Mouse (Mus musculus): ENCODE data around the gene Dcun1d3. TPM values are rescaled to one million over a fixed set of nuclear protein-coding genes. Genes with fewer than 3 reads are reported as not detected.

The Dcun1d3 gene
- polyA plus RNA-seq, 1 experiment from 2014 or later = 3.4 TPM

DNA sequence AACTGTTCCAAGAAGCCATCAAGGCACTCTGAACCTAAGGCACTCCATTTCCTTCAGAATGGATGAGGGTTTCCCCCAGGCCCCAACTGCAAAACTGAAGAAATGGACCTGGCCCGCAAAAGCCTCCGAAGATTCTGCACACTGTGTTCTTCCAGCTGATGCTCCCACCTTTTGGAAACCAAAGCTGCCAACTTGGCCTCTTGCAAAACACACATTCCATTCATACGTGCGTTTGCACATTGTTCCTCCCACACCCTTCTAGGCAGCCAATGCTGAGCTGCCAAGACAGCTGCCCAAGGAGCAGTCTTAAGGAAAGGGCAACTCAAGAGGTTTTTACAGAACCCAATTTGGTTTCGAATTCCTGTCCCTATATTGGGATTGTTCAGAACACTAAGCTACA, 45.4 kb downstream of the Dcun1d3 start:
- Histone ChIP-seq H3K27ac (ENCODE audit: low read depth, low read length) (no peak overlapping the region), H3K36me3 (ENCODE audit: control insufficient read depth, insufficient read depth, low read length) (peaks cover 6% of the 10 kb centered on the region; the same call in 1 of the 2 replicates), H3K9ac (ENCODE audit: low read depth, low read length) (no peak overlapping the region), H3K9me3 (replicated peaks; ENCODE audit: control insufficient read depth, low read length) (no peaks in the 10 kb centered on the region), H3K4me2 (no peak overlapping the region), H3K4me3 (ENCODE audit: low read depth, low read length) (no peak overlapping the region), H3K27me3 (ENCODE audit: control insufficient read depth, insufficient read depth, low read length) (no peaks in the 10 kb centered on the region), H3K4me1 (ENCODE audit: control insufficient read depth, insufficient read depth, low read length) (no peaks in the 10 kb centered on the region)
- ATAC-seq (replicated peaks; ENCODE audit: insufficient number of reproducible peaks, low FRiP score, low TSS enrichment) = no peak
- WGBS (ENCODE audit: insufficient replicate concordance) = 84% methylated on average over 5 of the region's 5 CpGs

DNA sequence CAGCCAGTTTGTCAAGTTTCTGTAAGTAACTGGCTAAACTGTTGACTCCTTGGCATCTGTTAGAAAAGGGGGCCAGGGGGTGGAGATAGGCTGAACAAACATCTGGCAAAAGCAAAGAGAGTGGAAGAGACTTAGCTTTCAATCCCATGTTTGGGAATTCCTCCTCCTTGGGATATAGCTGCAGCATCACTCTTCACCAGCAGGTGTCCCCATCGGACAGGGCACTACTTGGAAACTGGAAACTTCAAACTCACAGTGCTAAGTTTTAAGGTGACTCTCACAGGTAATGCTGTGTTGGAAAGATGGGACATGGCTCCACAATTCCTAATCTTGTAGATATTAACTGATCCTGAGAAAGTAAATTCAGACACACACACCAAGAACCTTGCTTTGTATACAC, 47.0 kb downstream of the Dcun1d3 start:
- H3K36me3 ChIP-seq (ENCODE audit: control insufficient read depth, insufficient read depth, low read length) = 0 out of 2 replicates have a peak, but pooled peaks cover 3% of the 10 kb centered on the region

DNA sequence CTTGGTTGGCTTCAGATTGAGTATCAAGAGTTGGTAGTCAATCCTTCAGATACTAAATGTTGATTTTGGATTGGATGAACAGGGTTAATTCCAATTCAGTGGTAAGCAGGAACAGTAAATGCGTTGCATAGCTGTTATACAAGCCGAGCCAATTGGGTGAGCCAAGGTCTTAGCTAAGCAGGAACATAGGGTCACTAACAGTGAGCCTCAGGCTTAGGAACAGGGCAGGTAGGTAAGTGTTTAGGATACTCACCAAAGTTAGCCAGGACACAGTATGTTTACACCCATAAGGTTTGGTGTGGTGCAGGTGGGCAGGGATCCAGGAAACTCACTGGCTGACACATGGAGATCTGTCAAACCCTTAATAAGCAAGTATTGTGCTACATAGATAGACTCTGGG, 48.7 kb downstream of the Dcun1d3 start:
- Histone ChIP-seq H3K9ac (ENCODE audit: low read depth, low read length) (no peak overlapping the region), H3K27me3 (ENCODE audit: control insufficient read depth, insufficient read depth, low read length) (no peaks in the 10 kb centered on the region), H3K4me1 (ENCODE audit: control insufficient read depth, insufficient read depth, low read length) (no peaks in the 10 kb centered on the region), H3K4me3 (ENCODE audit: low read depth, low read length) (no peak overlapping the region), H3K27ac (ENCODE audit: low read depth, low read length) (no peak overlapping the region), H3K4me2 (no peak overlapping the region), H3K9me3 (replicated peaks; ENCODE audit: control insufficient read depth, low read length) (no peaks in the 10 kb centered on the region), H3K36me3 (ENCODE audit: control insufficient read depth, insufficient read depth, low read length) (no peaks in the 10 kb centered on the region)
- no peak for ATAC-seq (replicated peaks; ENCODE audit: insufficient number of reproducible peaks, low FRiP score, low TSS enrichment)
- WGBS (ENCODE audit: insufficient replicate concordance) = 88% methylated on average over 2 of the region's 2 CpGs

More for the DNA sequence above, 47.0 kb downstream of the Dcun1d3 start:
- ATAC-seq (replicated peaks; ENCODE audit: insufficient number of reproducible peaks, low FRiP score, low TSS enrichment) = no peak
- Histone ChIP-seq H3K4me1 (ENCODE audit: control insufficient read depth, insufficient read depth, low read length) (no peaks in the 10 kb centered on the region), H3K9me3 (replicated peaks; ENCODE audit: control insufficient read depth, low read length) (no peaks in the 10 kb centered on the region), H3K9ac (ENCODE audit: low read depth, low read length) (no peak overlapping the region), H3K4me3 (ENCODE audit: low read depth, low read length) (no peak overlapping the region), H3K27ac (ENCODE audit: low read depth, low read length) (no peak overlapping the region), H3K4me2 (no peak overlapping the region), H3K27me3 (ENCODE audit: control insufficient read depth, insufficient read depth, low read length) (no peaks in the 10 kb centered on the region)
- WGBS (ENCODE audit: insufficient replicate concordance) = 0% methylated on average over 1 of the region's 1 CpGs

DNA sequence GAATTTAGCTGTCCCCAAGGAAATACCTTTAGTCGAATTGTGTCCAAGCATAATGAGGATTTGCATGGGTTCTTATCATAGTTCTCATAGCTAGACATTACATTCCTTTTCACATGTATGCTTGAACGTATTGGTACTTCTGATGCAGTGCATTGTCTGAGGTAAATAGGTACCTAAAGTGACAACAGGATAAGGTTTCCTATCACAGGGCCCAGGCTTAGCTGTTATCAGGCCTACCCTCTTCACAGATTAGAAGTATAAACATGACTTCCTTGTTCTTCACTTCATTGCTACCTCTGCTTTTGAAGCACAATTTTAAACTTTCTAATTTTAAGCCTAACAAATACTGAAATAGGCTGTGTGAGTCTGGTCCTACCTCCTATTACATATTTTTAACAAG, 50.6 kb downstream of the Dcun1d3 start:
- H3K4me3 ChIP-seq (ENCODE audit: low read depth, low read length) = no peak overlapping the region
- ATAC-seq (replicated peaks; ENCODE audit: insufficient number of reproducible peaks, low FRiP score, low TSS enrichment) = no peak
- no peaks in the 10 kb centered on the region for H3K27me3 ChIP-seq (ENCODE audit: control insufficient read depth, insufficient read depth, low read length)
- H3K36me3 ChIP-seq (ENCODE audit: control insufficient read depth, insufficient read depth, low read length) = no peaks in the 10 kb centered on the region
- H3K4me1 ChIP-seq (ENCODE audit: control insufficient read depth, insufficient read depth, low read length) = no peaks in the 10 kb centered on the region
- H3K9me3 ChIP-seq (replicated peaks; ENCODE audit: control insufficient read depth, low read length) = no peaks in the 10 kb centered on the region
- WGBS (ENCODE audit: insufficient replicate concordance) = 73% methylated on average over 2 of the region's 2 CpGs
- H3K27ac ChIP-seq (ENCODE audit: low read depth, low read length) = no peak overlapping the region
- H3K9ac ChIP-seq (ENCODE audit: low read depth, low read length) = no peak overlapping the region
- H3K4me2 ChIP-seq = no peak overlapping the region

DNA sequence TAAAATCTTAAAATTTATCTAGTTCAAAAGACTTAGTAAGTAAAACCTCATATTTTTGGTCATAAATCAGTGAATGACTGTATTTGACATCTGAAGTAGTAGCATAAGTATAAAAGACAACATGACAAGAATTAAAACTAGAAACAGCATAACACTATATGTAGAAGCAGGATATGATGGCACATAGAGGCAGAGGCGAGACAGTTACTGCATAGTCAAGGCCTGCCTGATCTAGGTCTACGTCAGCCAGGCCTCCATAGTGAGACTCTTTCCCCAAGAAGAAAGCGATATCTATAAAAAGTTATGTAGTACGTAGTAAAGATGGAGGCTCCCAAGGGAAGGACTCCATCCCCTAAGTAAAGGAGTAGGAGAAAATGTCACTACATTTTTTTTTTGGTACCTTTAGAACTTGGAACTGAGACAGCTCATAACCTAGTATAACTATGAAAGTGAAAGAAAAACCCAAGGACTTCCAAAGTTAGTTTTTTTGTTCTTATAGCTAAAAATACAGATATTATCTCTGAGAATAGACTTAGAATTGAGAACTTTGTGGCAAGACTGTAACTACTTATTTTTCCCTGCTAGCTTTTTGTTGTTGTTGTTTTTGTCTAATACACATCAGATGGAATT, 54.2 kb downstream of the Dcun1d3 start:
- 92% methylated on average over 4 of the region's 4 CpGs for WGBS (ENCODE audit: insufficient replicate concordance)
- Histone ChIP-seq H3K27me3 (ENCODE audit: control insufficient read depth, insufficient read depth, low read length) (no peaks in the 10 kb centered on the region), H3K27ac (ENCODE audit: low read depth, low read length) (no peak overlapping the region), H3K4me3 (ENCODE audit: low read depth, low read length) (no peak overlapping the region), H3K4me2 (no peak overlapping the region), H3K4me1 (ENCODE audit: control insufficient read depth, insufficient read depth, low read length) (no peaks in the 10 kb centered on the region), H3K9ac (ENCODE audit: low read depth, low read length) (no peak overlapping the region), H3K9me3 (replicated peaks; ENCODE audit: control insufficient read depth, low read length) (no peaks in the 10 kb centered on the region), H3K36me3 (ENCODE audit: control insufficient read depth, insufficient read depth, low read length) (no peaks in the 10 kb centered on the region)
- ATAC-seq (replicated peaks; ENCODE audit: insufficient number of reproducible peaks, low FRiP score, low TSS enrichment) = no peak

DNA sequence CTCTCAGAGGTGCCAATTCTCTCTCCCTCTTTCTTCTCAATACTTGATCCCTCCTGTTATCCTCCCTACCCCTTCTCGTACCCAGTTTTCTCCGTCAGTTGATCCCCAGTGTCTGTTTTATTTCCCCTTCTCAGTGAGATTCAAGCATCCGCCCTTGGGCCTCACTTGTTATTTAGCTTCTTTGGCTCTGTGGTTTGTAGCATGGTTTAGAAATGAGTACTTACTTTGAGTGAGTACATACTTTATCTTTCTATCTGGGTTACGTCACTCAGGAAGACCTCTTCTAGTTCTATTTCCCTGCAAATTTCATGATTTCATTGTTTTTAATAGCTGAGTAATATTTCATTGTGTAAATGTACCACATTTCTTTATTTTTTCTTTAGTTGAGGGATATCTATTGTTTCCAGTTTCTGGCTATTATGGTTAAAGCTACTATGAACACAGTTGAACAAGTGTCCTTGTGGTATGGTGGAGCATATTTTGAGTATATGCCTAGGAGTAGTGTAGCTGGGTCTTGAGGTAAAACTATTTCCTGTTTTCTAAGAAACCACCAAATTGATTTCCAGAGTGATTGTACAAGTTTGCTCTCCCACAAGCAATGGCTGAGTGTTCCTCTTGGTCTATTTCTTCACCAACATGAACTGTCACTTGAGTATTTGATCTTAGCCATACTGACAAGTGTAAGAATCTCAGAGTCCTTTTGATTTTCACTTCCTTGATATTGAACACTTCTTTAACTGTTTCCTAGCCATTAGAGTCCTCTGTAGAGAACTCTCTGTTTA, 59.9 kb downstream of the Dcun1d3 start:
- Histone ChIP-seq H3K36me3 (ENCODE audit: control insufficient read depth, insufficient read depth, low read length) (no peaks in the 10 kb centered on the region; the same call in 1 of the 2 replicates), H3K27me3 (ENCODE audit: control insufficient read depth, insufficient read depth, low read length) (no peaks in the 10 kb centered on the region), H3K9me3 (replicated peaks; ENCODE audit: control insufficient read depth, low read length) (no peaks in the 10 kb centered on the region), H3K27ac (ENCODE audit: low read depth, low read length) (no peak overlapping the region), H3K4me3 (ENCODE audit: low read depth, low read length) (no peak overlapping the region), H3K4me2 (no peak overlapping the region), H3K9ac (ENCODE audit: low read depth, low read length) (no peak overlapping the region), H3K4me1 (ENCODE audit: control insufficient read depth, insufficient read depth, low read length) (no peaks in the 10 kb centered on the region)
- ATAC-seq (replicated peaks; ENCODE audit: insufficient number of reproducible peaks, low FRiP score, low TSS enrichment) = no peak
- 92% methylated on average over 4 of the region's 4 CpGs for WGBS (ENCODE audit: insufficient replicate concordance)

DNA sequence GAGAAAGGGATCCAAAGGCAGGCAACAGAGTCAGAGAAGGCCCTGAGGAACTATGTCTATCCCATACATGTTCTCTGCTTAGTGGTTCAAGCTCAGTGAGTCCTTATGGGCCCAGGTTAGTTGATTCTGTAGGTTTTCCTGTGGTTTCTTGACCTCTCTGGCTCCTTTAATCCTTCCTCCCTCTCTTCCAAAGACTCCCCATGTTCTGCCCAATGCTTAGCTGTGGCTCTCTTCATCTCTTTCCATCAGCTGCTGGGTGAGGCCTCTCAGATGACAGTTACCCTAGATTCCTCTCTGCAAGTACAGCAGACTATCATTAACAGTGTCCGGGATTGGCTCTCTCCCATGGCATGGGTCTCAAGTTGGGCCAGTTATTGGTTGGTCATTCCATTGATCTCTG, 60.7 kb downstream of the Dcun1d3 start:
- 79% methylated on average over 1 of the region's 1 CpGs for WGBS (ENCODE audit: insufficient replicate concordance)
- Histone ChIP-seq H3K4me1 (ENCODE audit: control insufficient read depth, insufficient read depth, low read length) (no peaks in the 10 kb centered on the region), H3K9ac (ENCODE audit: low read depth, low read length) (no peak overlapping the region), H3K27me3 (ENCODE audit: control insufficient read depth, insufficient read depth, low read length) (no peaks in the 10 kb centered on the region), H3K4me2 (no peak overlapping the region), H3K36me3 (ENCODE audit: control insufficient read depth, insufficient read depth, low read length) (no peaks in the 10 kb centered on the region; the same call in 1 of the 2 replicates), H3K4me3 (ENCODE audit: low read depth, low read length) (no peak overlapping the region), H3K9me3 (replicated peaks; ENCODE audit: control insufficient read depth, low read length) (no peaks in the 10 kb centered on the region), H3K27ac (ENCODE audit: low read depth, low read length) (no peak overlapping the region)
- ATAC-seq (replicated peaks; ENCODE audit: insufficient number of reproducible peaks, low FRiP score, low TSS enrichment) = no peak

DNA sequence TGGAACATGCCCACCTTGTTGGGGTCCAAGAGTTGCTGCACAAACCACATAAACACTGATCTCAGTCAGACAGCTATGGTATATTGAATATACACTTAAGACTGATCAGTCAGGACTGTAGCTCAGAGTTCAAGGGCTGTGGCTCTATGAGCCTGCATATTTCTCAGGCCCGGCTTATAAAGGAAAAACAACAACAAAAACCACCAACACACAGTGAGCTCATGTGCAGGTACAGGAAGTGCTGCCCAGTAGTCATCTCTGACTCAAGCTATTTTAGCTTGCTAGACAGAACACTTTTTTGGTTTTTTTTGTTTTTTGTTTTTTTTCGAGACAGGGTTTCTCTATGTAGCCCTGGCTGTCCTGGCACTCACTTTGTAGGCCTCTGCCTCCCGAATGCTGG, 87.4 kb downstream of the Dcun1d3 start:
- Histone ChIP-seq H3K27me3 (ENCODE audit: control insufficient read depth, insufficient read depth, low read length) (no peaks in the 10 kb centered on the region), H3K27ac (ENCODE audit: low read depth, low read length) (no peak overlapping the region), H3K36me3 (ENCODE audit: control insufficient read depth, insufficient read depth, low read length) (peaks cover 3% of the 10 kb centered on the region; the same call in 1 of the 2 replicates), H3K4me3 (ENCODE audit: low read depth, low read length) (no peak overlapping the region), H3K4me1 (ENCODE audit: control insufficient read depth, insufficient read depth, low read length) (no peaks in the 10 kb centered on the region), H3K4me2 (no peak overlapping the region), H3K9ac (ENCODE audit: low read depth, low read length) (no peak overlapping the region), H3K9me3 (replicated peaks; ENCODE audit: control insufficient read depth, low read length) (no peaks in the 10 kb centered on the region)
- 89% methylated on average over 3 of the region's 3 CpGs for WGBS (ENCODE audit: insufficient replicate concordance)
- ATAC-seq (replicated peaks; ENCODE audit: insufficient number of reproducible peaks, low FRiP score, low TSS enrichment) = no peak
